Mouse (Mus musculus): ENCODE results near the gene Zdhhc17. TPM values are rescaled to one million over a fixed set of nuclear protein-coding genes. Genes with fewer than 3 reads are reported as not detected.
A peak's percentile ranks its signal among the peaks of the same experiment; 100 is the strongest.

Zdhhc17 gene
- polyA plus RNA-seq, 1 experiment from 2014 or later = 32.9 TPM

DNA sequence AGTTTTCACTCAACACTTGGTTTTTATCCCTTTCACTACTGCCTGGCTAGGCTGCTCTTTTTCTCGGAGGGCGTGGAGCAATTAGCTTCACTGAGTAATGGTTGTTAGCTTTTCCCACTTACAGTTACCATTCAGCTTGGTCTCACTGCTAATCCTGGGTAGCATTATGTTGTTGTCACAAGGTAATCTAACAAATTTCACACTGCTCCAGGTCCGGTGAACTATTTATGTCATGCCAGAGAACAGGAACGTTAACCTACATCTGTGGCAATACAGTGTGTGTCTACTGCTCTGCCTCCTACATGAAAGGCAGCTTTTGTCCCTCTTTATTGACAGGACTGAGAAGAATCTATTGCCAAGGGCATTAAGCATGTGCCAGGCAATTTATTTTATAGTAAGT lies 14.8 kb upstream of the Zdhhc17 start:
- Histone ChIP-seq H3K9ac (no peak overlapping the region), H3K9me3 (no peaks in the 10 kb centered on the region), H3K36me3 (no peaks in the 10 kb centered on the region), H3K4me2 (replicated peaks) (no peak overlapping the region), H3K4me3 (no peak overlapping the region), H3K27ac (no peak overlapping the region), H3K4me1 (no peaks in the 10 kb centered on the region), H3K27me3 (no peaks in the 10 kb centered on the region)
- 64% methylated on average over 4 of the region's 4 CpGs for WGBS
- ATAC-seq (ENCODE audit: low FRiP score, low read depth) = no peak

DNA sequence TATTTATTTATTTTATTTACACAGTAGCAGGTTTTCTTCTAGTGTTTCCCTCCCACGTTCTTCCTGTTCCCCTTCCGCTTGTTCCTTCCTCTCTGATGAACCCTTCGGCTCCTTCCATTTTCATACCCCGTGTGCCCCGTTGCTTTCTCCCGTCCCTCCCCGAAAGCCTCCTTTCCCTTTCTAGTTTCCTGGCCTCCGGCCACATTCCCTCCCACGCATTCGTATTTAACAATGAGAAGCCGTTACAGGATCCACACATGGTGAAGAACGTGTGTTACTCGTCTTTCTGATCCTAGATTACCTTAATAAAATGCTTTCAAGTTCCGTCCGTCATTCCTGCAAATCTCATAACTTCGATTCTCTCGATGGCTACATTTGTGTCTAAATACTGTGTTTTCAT lies 4.5 kb upstream of the Zdhhc17 start:
- Histone ChIP-seq H3K36me3 (no peaks in the 10 kb centered on the region), H3K27me3 (no peaks in the 10 kb centered on the region), H3K27ac (no peak overlapping the region), H3K9me3 (no peaks in the 10 kb centered on the region), H3K4me2 (replicated peaks) (no peak overlapping the region), H3K9ac (no peak overlapping the region), H3K4me3 (no peak overlapping the region), H3K4me1 (no peaks in the 10 kb centered on the region)
- WGBS = 79% methylated on average over 17 of the region's 17 CpGs
- no peak for ATAC-seq (ENCODE audit: low FRiP score, low read depth)

DNA sequence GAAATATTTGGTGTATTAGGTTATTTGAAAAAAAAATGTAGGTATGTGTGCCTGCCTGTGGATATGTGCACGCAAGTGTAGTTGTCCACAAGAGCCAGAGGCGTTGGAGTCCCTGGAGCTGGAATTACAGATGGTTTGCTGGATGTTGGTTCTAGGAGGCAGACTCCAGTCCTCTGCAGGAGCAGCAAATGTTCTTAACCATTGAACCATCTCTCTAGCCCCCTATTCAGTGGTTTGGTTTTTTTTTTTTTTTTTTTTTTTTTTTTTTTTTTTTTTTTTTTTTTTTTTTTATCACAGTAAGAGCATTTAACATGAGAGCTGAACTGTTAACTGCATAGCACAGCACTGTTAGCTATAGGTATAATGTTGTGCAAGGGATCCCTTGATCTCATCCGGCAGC lies 3.3 kb upstream of the Zdhhc17 start:
- Histone ChIP-seq H3K27me3 (no peaks in the 10 kb centered on the region), H3K9me3 (no peaks in the 10 kb centered on the region), H3K36me3 (no peaks in the 10 kb centered on the region), H3K4me2 (replicated peaks) (no peak overlapping the region), H3K27ac (no peak overlapping the region), H3K4me3 (no peak overlapping the region), H3K9ac (no peak overlapping the region), H3K4me1 (0 out of 2 replicates have a peak, but pooled peaks cover under 1% of the 10 kb centered on the region)
- ATAC-seq (ENCODE audit: low FRiP score, low read depth) = no peak
- 96% methylated on average over 3 of the region's 3 CpGs for WGBS

DNA sequence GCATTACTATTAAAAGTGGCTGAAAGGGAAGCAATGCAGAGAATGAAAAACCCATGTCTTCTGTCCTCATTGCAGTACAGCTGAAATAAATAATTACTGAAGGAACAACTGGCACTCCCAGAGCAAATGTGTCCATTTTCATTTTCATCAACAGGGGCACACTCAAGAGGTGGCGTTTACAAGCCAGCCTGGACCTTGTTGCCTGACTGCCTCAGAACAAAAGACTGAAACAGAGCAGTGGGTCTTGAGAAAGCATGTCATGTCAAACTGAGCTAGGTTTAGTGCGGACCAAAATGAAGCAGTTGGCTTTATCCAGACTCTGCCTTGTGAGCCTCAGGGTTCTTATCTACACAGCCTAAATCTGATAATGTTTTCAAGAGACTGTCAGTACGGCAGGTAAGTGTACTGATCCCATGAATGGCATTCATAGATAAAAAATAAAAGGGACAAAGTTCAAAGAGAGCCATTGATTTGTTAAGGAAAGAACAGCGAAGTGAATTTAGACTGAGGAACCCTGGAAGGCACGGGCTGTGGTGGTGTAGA lies 2.6 kb upstream of the Zdhhc17 start:
- 84% methylated on average over 5 of the region's 5 CpGs for WGBS
- no peaks in the 10 kb centered on the region for H3K36me3 ChIP-seq

DNA sequence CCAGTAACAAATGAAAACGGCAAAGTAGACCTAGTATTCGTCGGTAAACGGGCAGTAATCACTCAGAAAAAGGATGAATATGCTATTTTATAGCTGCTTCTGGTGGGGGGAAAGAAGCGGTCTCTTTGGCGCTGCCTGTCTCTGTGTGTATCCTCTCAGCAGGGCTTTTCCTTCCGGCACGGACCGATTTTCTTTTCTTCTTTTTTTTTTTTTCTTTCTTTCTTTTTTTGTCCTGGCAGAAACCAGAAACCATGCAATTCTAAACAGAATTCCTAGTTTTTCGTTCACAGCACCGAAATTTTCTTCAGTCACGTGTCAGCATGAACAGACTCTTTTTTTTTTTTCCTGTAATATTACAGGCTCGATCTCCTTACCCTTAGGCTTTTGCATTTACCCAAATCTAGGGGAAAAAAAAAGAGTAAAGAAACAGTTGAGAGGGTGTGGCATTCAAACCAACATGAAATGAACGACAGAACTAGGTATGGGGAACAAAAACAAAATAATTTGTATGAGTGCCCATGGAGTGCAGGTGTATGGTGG lies 1.4 kb upstream of the Zdhhc17 start:
- Histone ChIP-seq H3K9me3 (no peaks in the 10 kb centered on the region), H3K4me2 (replicated peaks) (peak overlapping the region; percentile 86), H3K4me1 (peaks cover 11% of the 10 kb centered on the region), H3K27me3 (no peaks in the 10 kb centered on the region), H3K36me3 (no peaks in the 10 kb centered on the region), H3K27ac (peak overlapping the region; percentile 99; the same call in 1 of the 2 replicates), H3K4me3 (peak overlapping the region; percentile 82), H3K9ac (peak overlapping the region; percentile 98)
- ATAC-seq (ENCODE audit: low FRiP score, low read depth) = no peak
- WGBS = 3% methylated on average over 14 of the region's 14 CpGs

More for the DNA sequence above, 2.6 kb upstream of the Zdhhc17 start:
- Histone ChIP-seq H3K4me2 (replicated peaks) (no peak overlapping the region), H3K27me3 (no peaks in the 10 kb centered on the region), H3K9me3 (no peaks in the 10 kb centered on the region), H3K27ac (no peak overlapping the region), H3K9ac (no peak overlapping the region), H3K4me3 (no peak overlapping the region), H3K4me1 (peaks cover 8% of the 10 kb centered on the region)
- no peak for ATAC-seq (ENCODE audit: low FRiP score, low read depth)

DNA sequence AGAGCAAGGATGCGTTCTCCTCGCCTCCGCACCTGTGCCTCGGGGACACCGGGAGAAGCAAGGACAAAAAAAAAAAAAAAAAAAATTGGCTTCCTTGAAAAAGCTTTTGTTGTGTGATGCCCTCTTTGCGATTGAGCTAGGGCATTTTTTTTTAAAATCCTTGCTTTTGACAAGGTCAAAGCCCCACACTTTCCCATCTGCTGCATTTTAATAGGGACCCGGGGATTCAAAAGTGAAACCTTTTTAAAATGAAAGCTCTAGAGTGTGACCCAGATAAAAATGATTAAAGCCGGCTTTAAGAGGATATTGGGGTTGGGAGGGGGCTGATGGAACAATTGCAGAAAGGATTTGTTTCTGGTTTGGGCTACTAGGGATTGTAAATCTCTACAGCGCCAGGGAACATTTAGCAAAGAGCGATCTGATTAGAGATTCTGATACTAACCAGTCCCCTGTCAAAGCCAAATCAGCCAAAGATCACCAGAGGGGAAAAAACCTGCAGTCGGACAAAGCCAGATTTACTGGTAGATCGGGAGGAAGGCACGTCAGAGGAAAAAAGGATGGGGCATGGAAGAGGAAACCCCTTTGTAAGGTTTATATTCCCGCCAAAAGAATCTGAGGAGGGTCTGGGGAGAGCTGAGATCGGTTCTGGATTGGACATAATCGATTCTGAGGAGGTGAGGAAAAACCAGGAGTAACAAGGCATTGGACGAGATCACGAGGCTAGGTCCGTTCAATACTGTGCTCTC lies 713 bp upstream of the Zdhhc17 start:
- ATAC-seq (ENCODE audit: low FRiP score, low read depth) = no peak
- Histone ChIP-seq H3K27me3 (no peaks in the 10 kb centered on the region), H3K4me2 (replicated peaks) (peak overlapping the region; percentile 86), H3K4me3 (peak overlapping the region; percentile 82), H3K9ac (peak overlapping the region; percentile 98), H3K27ac (peak overlapping the region; percentile 99), H3K36me3 (no peaks in the 10 kb centered on the region), H3K4me1 (peaks cover 13% of the 10 kb centered on the region), H3K9me3 (no peaks in the 10 kb centered on the region)
- WGBS = under 1% methylated on average over 19 of the region's 19 CpGs

DNA sequence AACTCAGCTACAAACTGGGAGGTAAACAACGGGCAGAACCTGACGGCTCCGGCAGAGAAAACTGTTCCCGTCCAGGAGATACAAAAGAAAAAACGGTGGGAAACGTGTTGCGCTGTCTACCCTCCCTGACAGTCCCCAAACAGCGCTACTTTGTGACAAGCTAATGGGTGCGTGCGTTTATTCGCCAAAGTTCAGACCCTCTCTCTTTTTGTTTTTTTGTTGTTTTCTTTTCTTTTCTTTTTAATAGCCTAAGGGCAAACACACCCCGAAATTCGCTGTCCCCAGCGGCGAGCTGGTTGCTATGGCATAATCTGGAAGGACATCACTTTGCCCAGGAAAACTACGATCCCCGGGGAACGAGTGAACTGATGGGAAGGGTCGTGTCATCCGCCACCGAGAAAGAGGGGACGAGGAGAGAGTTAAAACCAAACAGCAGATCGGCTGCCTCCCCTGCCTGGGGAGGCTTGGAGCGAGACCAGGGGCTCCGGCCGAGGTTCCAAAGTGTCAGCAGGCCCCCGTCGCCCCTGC lies 763 bp downstream of the Zdhhc17 start:
- peak overlapping the region; percentile 98 for H3K9ac ChIP-seq
- no peak for ATAC-seq (ENCODE audit: low FRiP score, low read depth)
- H3K4me3 ChIP-seq = peak overlapping the region; percentile 82
- no peaks in the 10 kb centered on the region for H3K27me3 ChIP-seq
- peaks cover 15% of the 10 kb centered on the region for H3K4me1 ChIP-seq
- H3K36me3 ChIP-seq = no peaks in the 10 kb centered on the region
- no peaks in the 10 kb centered on the region for H3K9me3 ChIP-seq
- peak overlapping the region; percentile 86 for H3K4me2 ChIP-seq (replicated peaks)
- peak overlapping the region; percentile 99 for H3K27ac ChIP-seq
- 0% methylated on average over 28 of the region's 28 CpGs for WGBS

DNA sequence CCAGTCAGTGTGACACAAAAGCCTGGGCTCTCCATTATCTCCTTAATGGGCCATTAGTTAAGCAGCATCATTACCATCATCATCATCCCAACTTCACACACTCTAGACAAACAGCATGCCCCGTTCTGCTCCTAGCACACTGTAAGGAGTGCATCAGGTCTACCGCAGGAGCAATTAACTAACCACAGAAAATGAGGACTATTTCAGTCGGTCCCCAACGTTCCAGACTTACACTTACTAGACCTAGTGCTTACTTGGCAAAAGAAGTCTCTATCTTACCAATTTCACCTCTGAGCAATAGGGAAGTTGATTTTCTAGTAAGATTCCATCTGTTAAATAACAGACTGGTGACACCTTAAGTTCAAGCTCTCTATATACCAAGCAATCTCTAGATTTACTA lies 2.3 kb downstream of the Zdhhc17 start:
- no peak for ATAC-seq (ENCODE audit: low FRiP score, low read depth)
- no peak overlapping the region for H3K9ac ChIP-seq
- WGBS = 73% methylated on average over 4 of the region's 4 CpGs
- no peaks in the 10 kb centered on the region for H3K36me3 ChIP-seq
- no peaks in the 10 kb centered on the region for H3K9me3 ChIP-seq
- peak overlapping the region; percentile 86; the same call in 1 of the 2 replicates for H3K4me2 ChIP-seq (replicated peaks)
- no peak overlapping the region for H3K27ac ChIP-seq
- H3K4me1 ChIP-seq = peaks cover 15% of the 10 kb centered on the region
- H3K4me3 ChIP-seq = no peak overlapping the region
- no peaks in the 10 kb centered on the region for H3K27me3 ChIP-seq

DNA sequence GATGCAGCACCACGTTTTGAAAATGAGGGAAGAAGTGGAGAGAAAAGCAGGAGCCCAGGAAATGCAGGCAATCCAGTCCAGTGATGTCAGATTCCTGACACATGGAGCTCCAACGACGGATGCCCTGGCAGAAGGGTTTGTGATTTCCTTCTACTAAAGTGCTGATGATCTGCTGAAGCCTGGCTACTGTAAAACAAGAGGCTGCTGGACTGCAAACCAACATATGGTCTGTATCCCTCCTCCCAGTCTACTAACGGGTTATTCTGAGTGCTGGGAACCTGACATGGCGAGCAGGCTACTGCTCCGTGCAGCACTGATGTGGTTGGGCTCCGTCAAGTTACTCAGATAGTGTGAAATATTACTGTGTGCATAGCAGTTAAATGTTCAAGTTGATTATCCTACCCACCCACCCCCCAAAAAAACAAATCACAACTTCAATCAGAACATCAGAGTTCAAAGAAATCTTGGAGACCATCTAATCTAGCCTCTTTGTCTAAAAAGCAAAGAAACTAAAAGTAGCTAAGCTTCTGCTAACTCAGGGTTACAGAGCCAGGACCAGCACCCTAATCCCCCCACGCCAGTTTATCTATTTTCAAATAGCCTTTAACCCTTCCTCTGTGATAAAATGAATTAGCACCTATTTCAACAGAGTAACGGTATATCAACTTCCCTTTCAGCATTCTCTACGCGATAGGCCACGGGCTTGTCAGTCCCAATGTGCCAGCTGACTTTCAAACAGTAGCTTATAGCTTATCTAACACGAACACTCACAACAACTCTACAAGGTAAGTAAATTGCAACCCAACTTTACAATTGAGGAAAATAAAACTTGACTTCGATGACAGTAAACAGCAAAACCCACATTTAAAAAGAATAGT lies 4.1 kb downstream of the Zdhhc17 start:
- WGBS = 65% methylated on average over 14 of the region's 14 CpGs
- H3K4me3 ChIP-seq = no peak overlapping the region
- no peak overlapping the region for H3K4me2 ChIP-seq (replicated peaks)
- H3K36me3 ChIP-seq = no peaks in the 10 kb centered on the region
- H3K27me3 ChIP-seq = no peaks in the 10 kb centered on the region
- ATAC-seq (ENCODE audit: low FRiP score, low read depth) = no peak
- no peak overlapping the region for H3K9ac ChIP-seq
- H3K9me3 ChIP-seq = no peaks in the 10 kb centered on the region
- no peak overlapping the region for H3K27ac ChIP-seq
- H3K4me1 ChIP-seq = peaks cover 15% of the 10 kb centered on the region

DNA sequence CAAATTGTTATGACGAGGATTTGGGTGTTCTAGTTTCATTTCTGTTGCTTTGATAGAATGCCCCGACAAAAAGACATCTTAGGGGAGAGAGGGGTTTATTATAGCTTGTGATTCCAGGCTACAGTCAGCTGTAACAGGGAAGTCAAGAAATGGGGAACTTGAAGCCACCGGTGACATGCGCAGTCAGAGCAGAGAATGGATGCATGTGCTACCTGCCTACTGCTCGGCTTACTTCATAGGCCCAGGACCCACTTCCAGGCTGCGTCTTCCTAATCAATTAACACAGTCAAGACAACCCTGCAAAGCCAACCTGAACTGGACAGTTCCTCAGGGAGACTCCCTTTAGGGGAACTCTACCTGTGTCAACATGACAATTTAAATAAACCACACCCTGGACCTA lies 5.7 kb downstream of the Zdhhc17 start:
- ATAC-seq (ENCODE audit: low FRiP score, low read depth) = no peak
- no peak overlapping the region for H3K4me2 ChIP-seq (replicated peaks)
- no peak overlapping the region for H3K4me3 ChIP-seq
- no peaks in the 10 kb centered on the region for H3K36me3 ChIP-seq
- H3K9ac ChIP-seq = no peak overlapping the region
- H3K9me3 ChIP-seq = no peaks in the 10 kb centered on the region
- H3K27me3 ChIP-seq = no peaks in the 10 kb centered on the region
- H3K4me1 ChIP-seq = peaks cover 17% of the 10 kb centered on the region
- WGBS = 91% methylated on average over 6 of the region's 6 CpGs
- no peak overlapping the region for H3K27ac ChIP-seq

DNA sequence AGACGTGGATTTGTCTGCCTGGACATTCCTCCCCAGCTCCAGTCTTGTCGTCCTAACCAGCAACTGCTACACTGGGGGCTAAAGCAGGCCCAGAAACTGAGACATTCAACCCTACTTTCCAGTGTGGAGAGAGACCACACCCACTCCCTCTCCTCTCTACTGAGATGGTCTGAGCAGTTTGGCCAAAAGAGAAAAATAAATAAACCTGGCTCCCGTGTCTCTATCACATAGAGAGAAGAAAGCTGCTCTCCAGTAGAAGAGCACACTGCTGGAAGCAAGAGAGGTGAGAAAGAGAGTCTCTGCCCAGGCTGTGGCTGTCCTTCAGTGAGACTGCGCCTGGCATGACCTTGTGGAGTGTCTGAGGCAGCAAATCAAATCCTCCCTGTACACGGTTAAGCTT lies 10.7 kb downstream of the Zdhhc17 start:
- WGBS = 75% methylated on average over 5 of the region's 5 CpGs
- ATAC-seq (ENCODE audit: low FRiP score, low read depth) = no peak
- Histone ChIP-seq H3K27ac (no peak overlapping the region), H3K9me3 (no peaks in the 10 kb centered on the region), H3K36me3 (no peaks in the 10 kb centered on the region), H3K4me3 (no peak overlapping the region), H3K4me2 (replicated peaks) (no peak overlapping the region), H3K27me3 (no peaks in the 10 kb centered on the region), H3K9ac (no peak overlapping the region), H3K4me1 (peaks cover 11% of the 10 kb centered on the region)

DNA sequence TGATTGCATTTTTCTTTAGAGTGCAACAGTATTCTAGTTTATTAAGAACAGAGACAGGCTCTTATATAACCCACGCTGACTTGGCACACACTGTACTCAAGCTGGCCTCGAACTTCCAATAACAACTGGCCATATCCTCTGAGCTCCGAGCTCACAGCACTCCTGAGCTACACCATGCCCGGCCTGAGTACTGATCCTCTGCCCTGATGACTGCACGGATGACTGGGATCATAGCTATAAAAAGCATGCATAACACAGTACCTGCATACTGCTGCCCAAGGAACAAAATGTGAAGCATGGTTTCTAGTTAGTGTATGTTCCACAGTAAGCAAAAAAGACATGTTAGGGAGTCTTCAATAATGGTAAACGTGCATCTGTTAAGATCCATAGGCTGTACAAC lies 12.8 kb downstream of the Zdhhc17 start:
- Histone ChIP-seq H3K27me3 (no peaks in the 10 kb centered on the region), H3K4me1 (peaks cover 15% of the 10 kb centered on the region), H3K9ac (no peak overlapping the region), H3K4me2 (replicated peaks) (no peak overlapping the region), H3K36me3 (no peaks in the 10 kb centered on the region), H3K4me3 (no peak overlapping the region), H3K27ac (no peak overlapping the region), H3K9me3 (no peaks in the 10 kb centered on the region)
- no peak for ATAC-seq (ENCODE audit: low FRiP score, low read depth)
- 86% methylated on average over 6 of the region's 6 CpGs for WGBS

Measured in limb, embryonic 13.5 days (tissue).